Mouse (Mus musculus) cerebellum, adult 2 months (tissue): Measurements from ENCODE around the gene Daglb.

Source experiments
- CTCF ChIP-seq: fragments of 200-500 bp; IDR thresholded peaks from 2 replicates; pipeline ENCODE4 v1.5.1; 2011; ENCODE audit warnings: low read depth, mild to moderate bottlenecking, control low read depth, low read length, moderate library complexity, borderline replicate concordance; ENCODE audit not compliant: insufficient read depth
- POLR2A ChIP-seq: fragments of 200-500 bp; IDR thresholded peaks from 2 replicates; pipeline ENCODE4 v1.6.1; 2011; ENCODE audit warnings: low read length, control low read depth, borderline replicate concordance; ENCODE audit not compliant: insufficient read depth

DNA sequence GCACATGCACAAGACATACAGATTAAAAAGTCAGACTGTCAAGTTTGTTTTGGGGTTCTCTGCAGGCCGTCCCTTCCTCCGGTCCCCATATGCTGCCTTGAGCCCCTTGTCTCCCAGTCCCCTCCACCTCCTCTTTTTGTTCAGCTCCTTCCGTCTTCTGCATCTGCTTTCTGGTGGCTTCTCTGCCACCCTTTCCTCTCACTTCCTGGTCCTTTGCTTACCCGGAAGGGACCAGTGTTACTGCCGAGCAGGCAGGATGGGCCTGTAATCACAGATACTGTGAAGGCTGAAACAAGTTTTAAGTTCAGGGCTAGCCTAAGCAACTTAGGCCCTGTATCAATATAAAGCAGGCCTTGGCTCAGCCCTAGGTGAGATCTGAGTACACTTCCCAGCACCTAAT is 23.6 kb downstream of the Daglb start:
- no peak for TF ChIP-seq POLR2A
- no peak for TF ChIP-seq CTCF
